Mouse (Mus musculus) heart, embryonic 15.5 days (tissue): ENCODE data around the gene Exoc7. TPM values are rescaled to one million over a fixed set of nuclear protein-coding genes. Genes with fewer than 3 reads are reported as not detected.
"Not testable (repeated sequence)": the region's sequence is repeated elsewhere in the genome, so short reads cannot be mapped to it uniquely, and the experiment has no call there.

ENCODE experiments used
- ATAC-seq: fragments of 200-750 bp; cut with Nextera tagmentation; replicated peaks from 2 replicates; pipeline ENCODE4 v1.8.0; 2017; ENCODE audit warnings: low read depth, moderate TSS enrichment; ENCODE audit not compliant: insufficient number of reproducible peaks, insufficient read depth, low FRiP score
- H3K27ac ChIP-seq: fragments of 300-500 bp; sonication (generic); 2 replicates; pipeline ENCODE4 v1.5.1; 2015; ENCODE audit warnings: mild to moderate bottlenecking, inconsistent platforms
- H3K27me3 ChIP-seq: fragments of 300-500 bp; sonication (generic); 2 replicates; pipeline ENCODE4 v1.6.1; 2015; ENCODE audit warnings: inconsistent platforms
- H3K36me3 ChIP-seq: fragments of 300-500 bp; sonication (generic); 2 replicates; pipeline ENCODE4 v1.6.1; 2015; ENCODE audit warnings: mild to moderate bottlenecking, inconsistent platforms
- H3K4me1 ChIP-seq: fragments of 300-500 bp; sonication (generic); replicated peaks from 2 replicates; pipeline ENCODE4 v1.6.1; 2015; ENCODE audit warnings: inconsistent platforms
- H3K4me2 ChIP-seq: fragments of 300-500 bp; sonication (generic); 2 replicates; pipeline ENCODE4 v1.6.1; 2015; ENCODE audit warnings: inconsistent platforms, mild to moderate bottlenecking, moderate library complexity
- H3K4me3 ChIP-seq: fragments of 300-500 bp; sonication (generic); 2 replicates; pipeline ENCODE4 v1.5.1; 2015; ENCODE audit warnings: mild to moderate bottlenecking, inconsistent platforms
- H3K9ac ChIP-seq: fragments of 300-500 bp; sonication (generic); 2 replicates; pipeline ENCODE4 v1.6.1; 2015; ENCODE audit warnings: mild to moderate bottlenecking, inconsistent platforms
- H3K9me3 ChIP-seq: fragments of 300-500 bp; sonication (generic); replicated peaks from 2 replicates; pipeline ENCODE4 v1.6.1; 2016; ENCODE audit warnings: inconsistent platforms
- WGBS: fragments of 180-500 bp; shearing (Covaris S2); methylation state at CpG from one replicate; pipeline ENCODE4 v1.1.7; 2015; ENCODE audit warnings: mixed read lengths; 5-methylcytosine and 5-hydroxymethylcytosine counted together
- polyA plus RNA-seq: library from polyadenylated mRNA; unstranded; fragments of >200 nt; fragmentation: Nextera tagmentation; extraction: Ambion mirVana; gene quantifications from 2 replicates; pipeline ENCODE4 v1.2.1, GENCODE M21; 2015

Gene Exoc7
- polyA plus RNA-seq, 1 experiment from 2014 or later = 45.2 TPM

GRCm38 (mm10) chr11:116290556-116290955 lies 16.5 kb downstream of the Exoc7 start:
- H3K9ac ChIP-seq = no peak overlapping the region
- H3K36me3 ChIP-seq = peaks cover 56% of the 10 kb centered on the region
- ATAC-seq = no peak; the same call in 1 of the 2 replicates
- H3K9me3 ChIP-seq = no peaks in the 10 kb centered on the region
- no peak overlapping the region for H3K4me2 ChIP-seq
- WGBS = 48% methylated on average over 8 of the region's 8 CpGs
- H3K4me1 ChIP-seq = peaks cover 8% of the 10 kb centered on the region; the same call in 1 of the 2 replicates
- H3K27ac ChIP-seq = no peak overlapping the region; the same call in 1 of the 2 replicates
- H3K27me3 ChIP-seq = peaks cover 4% of the 10 kb centered on the region; the same call in 1 of the 2 replicates
- no peak overlapping the region for H3K4me3 ChIP-seq

- 68% methylated on average over 5 of the region's 5 CpGs for WGBS
- Histone ChIP-seq H3K4me3 (no peak overlapping the region), H3K9ac (no peak overlapping the region), H3K9me3 (no peaks in the 10 kb centered on the region), H3K27me3 (peaks cover 36% of the 10 kb centered on the region), H3K4me1 (peaks cover 16% of the 10 kb centered on the region), H3K27ac (no peak overlapping the region), H3K36me3 (peaks cover 39% of the 10 kb centered on the region), H3K4me2 (no peak overlapping the region)
- no peak for ATAC-seq
Observed at GRCm38 (mm10) chr11:116287351-116287750, 19.7 kb downstream of the Exoc7 start.

DNA sequence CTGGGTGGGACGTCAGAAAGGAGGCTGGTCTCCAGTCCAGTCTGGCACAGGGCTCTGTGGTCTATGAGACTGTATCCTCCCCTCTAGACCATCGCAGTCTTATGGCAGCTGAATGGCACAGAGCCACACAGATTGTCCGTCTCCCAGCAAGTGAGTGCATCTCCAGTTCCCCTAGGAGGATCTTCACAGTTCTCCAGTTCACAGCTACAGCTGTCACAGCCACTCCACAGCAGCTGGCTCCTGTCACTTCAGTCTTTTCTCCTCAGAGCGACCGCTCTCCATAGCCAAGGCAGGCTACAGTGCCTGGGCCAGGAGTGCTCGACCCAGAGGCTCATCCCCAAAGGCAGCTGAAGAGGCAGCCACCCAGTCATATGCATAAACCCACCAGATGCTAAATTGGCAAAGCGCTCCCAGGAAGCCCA lies 21.3 kb downstream of the Exoc7 start:
- WGBS = 54% methylated on average over 7 of the region's 7 CpGs
- Histone ChIP-seq H3K4me3 (no peak overlapping the region), H3K36me3 (peaks cover 27% of the 10 kb centered on the region), H3K27ac (no peak overlapping the region), H3K27me3 (peaks cover 52% of the 10 kb centered on the region), H3K4me2 (no peak overlapping the region), H3K4me1 (peaks cover 28% of the 10 kb centered on the region), H3K9ac (no peak overlapping the region), H3K9me3 (no peaks in the 10 kb centered on the region)
- no peak for ATAC-seq

GRCm38 (mm10) chr11:116283982-116284381 lies 23.1 kb downstream of the Exoc7 start:
- H3K4me1 ChIP-seq = peaks cover 25% of the 10 kb centered on the region
- H3K9ac ChIP-seq = no peak overlapping the region
- peaks cover 18% of the 10 kb centered on the region for H3K36me3 ChIP-seq
- H3K27me3 ChIP-seq = peaks cover 64% of the 10 kb centered on the region
- H3K27ac ChIP-seq = no peak overlapping the region
- no peak overlapping the region for H3K4me3 ChIP-seq
- WGBS = 49% methylated on average over 6 of the region's 6 CpGs
- H3K4me2 ChIP-seq = no peak overlapping the region
- no peak for ATAC-seq
- no peaks in the 10 kb centered on the region for H3K9me3 ChIP-seq

DNA sequence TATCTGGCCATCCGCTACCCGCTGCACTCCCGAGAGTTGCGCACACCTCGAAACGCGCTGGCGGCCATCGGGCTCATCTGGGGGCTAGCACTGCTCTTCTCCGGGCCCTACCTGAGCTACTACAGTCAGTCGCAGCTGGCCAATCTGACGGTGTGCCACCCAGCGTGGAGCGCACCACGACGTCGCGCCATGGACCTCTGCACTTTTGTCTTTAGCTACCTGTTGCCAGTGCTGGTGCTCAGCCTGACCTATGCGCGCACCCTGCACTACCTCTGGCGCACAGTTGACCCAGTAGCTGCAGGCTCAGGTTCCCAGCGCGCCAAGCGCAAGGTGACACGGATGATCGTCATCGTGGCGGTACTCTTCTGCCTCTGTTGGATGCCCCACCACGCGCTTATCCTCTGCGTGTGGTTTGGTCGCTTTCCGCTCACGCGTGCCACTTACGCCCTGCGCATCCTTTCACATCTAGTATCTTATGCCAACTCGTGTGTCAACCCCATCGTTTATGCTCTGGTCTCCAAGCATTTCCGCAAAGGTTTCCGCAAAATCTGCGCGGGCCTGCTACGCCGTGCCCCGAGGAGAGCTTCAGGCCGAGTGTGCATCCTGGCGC lies 24.0 kb downstream of the Exoc7 start:
- Histone ChIP-seq H3K27me3 (peaks cover 64% of the 10 kb centered on the region), H3K27ac (no peak overlapping the region), H3K4me3 (no peak overlapping the region), H3K36me3 (peaks cover 9% of the 10 kb centered on the region), H3K9me3 (no peaks in the 10 kb centered on the region), H3K9ac (no peak overlapping the region), H3K4me2 (no peak overlapping the region), H3K4me1 (peaks cover 25% of the 10 kb centered on the region)
- no peak for ATAC-seq
- 11% methylated on average over 48 of the region's 48 CpGs for WGBS

DNA sequence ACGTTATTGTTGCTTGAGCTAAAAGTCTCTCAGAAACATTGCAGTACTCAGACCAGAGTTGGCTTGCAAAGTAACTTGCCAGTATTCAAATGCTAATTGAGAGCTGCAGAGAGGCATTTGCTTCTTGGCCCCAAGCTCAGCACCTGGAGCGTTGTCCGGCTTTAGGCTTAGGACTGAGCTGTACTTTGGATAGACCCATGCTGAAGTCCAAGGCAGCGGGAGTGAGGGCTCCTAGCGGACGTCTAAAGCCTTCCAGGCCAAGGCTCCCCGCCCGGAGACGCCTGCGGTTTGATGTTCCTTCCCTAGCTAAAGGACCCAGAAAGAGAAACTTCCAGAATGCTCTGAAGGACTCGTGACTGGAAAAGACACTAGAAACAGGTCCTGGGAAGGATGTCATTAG lies 24.9 kb downstream of the Exoc7 start:
- peak overlapping the region; percentile 36; the same call in 1 of the 2 replicates for H3K4me3 ChIP-seq
- no peak for ATAC-seq

GRCm38 (mm10) chr11:116281671-116282070 lies 25.4 kb downstream of the Exoc7 start:
- 0 out of 2 replicates have a peak overlapping the region, but pooled peaks have one; percentile 1 for H3K9ac ChIP-seq
- ATAC-seq = no peak
- H3K27me3 ChIP-seq = peaks cover 64% of the 10 kb centered on the region
- H3K4me3 ChIP-seq = peak overlapping the region; percentile 36
- no peaks in the 10 kb centered on the region for H3K9me3 ChIP-seq
- 2% methylated on average over 18 of the region's 18 CpGs for WGBS
- no peak overlapping the region for H3K27ac ChIP-seq
- peaks cover 25% of the 10 kb centered on the region for H3K4me1 ChIP-seq
- peak overlapping the region; percentile 61 for H3K4me2 ChIP-seq
- H3K36me3 ChIP-seq = no peaks in the 10 kb centered on the region

More for the DNA sequence above, 24.9 kb downstream of the Exoc7 start:
- Histone ChIP-seq H3K4me2 (peak overlapping the region; percentile 61), H3K4me1 (peaks cover 25% of the 10 kb centered on the region), H3K36me3 (no peaks in the 10 kb centered on the region), H3K9me3 (no peaks in the 10 kb centered on the region), H3K27me3 (peaks cover 64% of the 10 kb centered on the region), H3K9ac (no peak overlapping the region), H3K27ac (no peak overlapping the region)
- 2% methylated on average over 11 of the region's 11 CpGs for WGBS

GRCm38 (mm10) chr11:116280751-116281663 lies 26.0 kb downstream of the Exoc7 start, which contains the start of gene Galr2:
TSS of gene Galr2 (plus strand) at chr11:116280939.
- H3K4me2 ChIP-seq = peak within 1 kb of the TSS; percentile 61
- H3K9ac ChIP-seq = 0 out of 2 replicates have a peak within 1 kb of the TSS, but pooled peaks have one; percentile 1
- no peak for ATAC-seq
- H3K27ac ChIP-seq = no peak within 1 kb of the TSS
- no peaks in the 10 kb centered on the region for H3K36me3 ChIP-seq
- WGBS = 8% methylated on average over 44 of the region's 48 CpGs
- peaks cover 25% of the 10 kb centered on the region for H3K4me1 ChIP-seq
- H3K4me3 ChIP-seq = peak within 1 kb of the TSS; percentile 36
- no peaks in the 10 kb centered on the region for H3K9me3 ChIP-seq
- H3K27me3 ChIP-seq = peaks cover 64% of the 10 kb centered on the region

DNA sequence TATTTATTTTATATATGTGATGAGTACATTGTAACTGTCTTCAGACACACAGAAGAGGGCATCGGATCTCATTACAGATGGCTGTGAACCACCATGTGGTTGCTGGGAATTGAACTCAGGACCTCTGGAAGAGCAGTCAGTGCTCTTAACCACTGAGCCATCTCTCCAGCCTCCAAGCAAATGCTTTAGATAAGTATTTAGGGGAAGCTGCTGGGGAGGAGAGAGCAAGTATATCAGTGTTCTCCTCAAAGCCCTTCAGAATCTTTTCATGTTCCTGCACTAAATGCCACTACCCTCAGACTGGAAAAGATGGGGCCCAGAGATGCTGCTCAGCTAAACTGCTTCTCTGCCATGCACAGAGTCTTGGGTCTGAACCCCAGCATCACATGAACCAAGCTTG lies 29.8 kb downstream of the Exoc7 start:
- WGBS = 92% methylated on average over 1 of the region's 1 CpGs
- H3K9ac ChIP-seq, H3K27ac ChIP-seq, H3K36me3 ChIP-seq, H3K9me3 ChIP-seq, ATAC-seq, H3K4me3 ChIP-seq, H3K4me2 ChIP-seq: not testable (repeated sequence)
- Histone ChIP-seq H3K4me1 (peaks cover 30% of the 10 kb centered on the region), H3K27me3 (peaks cover 26% of the 10 kb centered on the region)

DNA sequence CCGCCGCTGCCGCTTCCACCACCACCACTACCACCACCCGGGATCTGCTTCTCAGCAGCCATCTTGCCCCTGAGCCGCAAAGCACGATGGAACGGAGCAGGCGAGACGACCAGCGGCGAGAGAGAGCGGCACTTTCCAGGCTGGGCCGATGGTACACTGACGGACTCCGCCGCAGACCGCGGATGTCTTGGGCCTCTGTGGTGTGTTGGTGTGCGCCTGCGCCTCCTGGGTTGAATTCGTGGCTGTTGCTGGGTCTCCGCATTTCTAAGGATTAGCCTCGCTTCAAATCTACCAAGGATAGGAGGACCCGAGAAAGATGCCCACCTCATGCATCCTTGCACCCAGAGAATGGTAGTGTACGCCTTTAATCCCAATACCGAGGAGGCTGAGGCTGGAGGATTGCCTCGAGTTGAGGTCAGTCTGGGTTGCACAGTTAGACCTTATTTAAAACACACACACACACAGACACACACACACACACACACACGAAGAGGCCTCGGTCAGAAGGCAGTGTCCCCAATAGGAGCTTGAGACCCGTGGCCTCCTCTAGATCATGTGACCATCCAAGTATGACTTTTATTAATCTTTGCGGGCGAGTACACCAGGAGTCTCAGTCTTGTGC lies 32.9 kb downstream of the Exoc7 start, which contains the start of gene Srp68:
Gene Srp68, minus strand, starts transcription at position 173 of the 622 bp plus-strand sequence.
- peaks cover 17% of the 10 kb centered on the region for H3K36me3 ChIP-seq
- peak within 1 kb of the TSS; percentile 83 for H3K27ac ChIP-seq
- H3K27me3 ChIP-seq = no peaks in the 10 kb centered on the region
- peak within 1 kb of the TSS; percentile 83 for H3K9ac ChIP-seq
- ATAC-seq = peak; percentile 99
- H3K4me3 ChIP-seq = peak within 1 kb of the TSS; percentile 87
- H3K9me3 ChIP-seq = no peaks in the 10 kb centered on the region
- peak within 1 kb of the TSS; percentile 75 for H3K4me2 ChIP-seq
- WGBS = 4% methylated on average over 32 of the region's 32 CpGs
- peaks cover 24% of the 10 kb centered on the region for H3K4me1 ChIP-seq
